Mouse (Mus musculus): Measurements from ENCODE around the gene Dnm3.

Gene Dnm3

DNA sequence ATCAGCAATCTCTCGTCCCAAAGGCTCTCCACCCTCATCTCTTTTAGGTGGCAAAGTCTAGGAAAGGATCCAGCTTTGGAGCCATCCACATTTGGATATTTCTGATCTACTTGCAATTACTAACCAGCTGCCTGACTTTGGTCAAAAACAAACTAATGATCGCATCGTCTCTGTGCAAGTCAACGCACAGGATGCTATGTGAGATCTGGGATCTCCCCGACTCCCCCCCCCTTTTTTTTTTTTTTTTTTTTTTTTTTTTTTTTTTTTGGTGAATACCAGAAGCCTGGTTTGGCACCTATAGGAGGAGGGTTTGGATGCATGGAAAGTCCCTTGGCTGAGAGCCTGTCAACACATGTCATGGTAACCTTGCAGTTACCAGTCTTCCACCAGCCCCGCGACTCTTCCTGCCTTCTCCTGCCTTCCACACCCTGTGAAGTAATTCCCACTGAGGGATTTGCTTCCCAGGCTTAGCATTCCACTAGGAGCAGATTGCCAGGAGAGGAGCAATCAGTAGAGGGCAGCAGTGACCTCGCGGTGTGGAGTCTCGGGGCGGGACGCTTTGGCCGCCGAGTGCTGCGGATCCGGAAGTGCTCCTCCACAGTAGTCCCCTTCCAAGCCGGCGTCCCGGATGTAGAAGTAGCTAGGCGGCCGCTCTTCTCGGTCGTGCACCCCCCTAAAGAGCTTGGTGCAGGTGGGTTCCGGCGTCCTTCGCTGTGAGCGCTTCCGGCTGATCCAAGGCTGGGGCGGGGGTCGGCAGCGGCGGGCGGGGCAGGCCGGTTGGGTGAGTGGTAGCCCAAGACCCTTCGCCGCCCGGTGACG lies 509.0 kb downstream of the Dnm3 start, which contains the start of gene Pigc:
Pigc (plus strand) TSS at position 598 of the 819 bp plus-strand sequence.
- intact Hi-C loops (cut with DNase I), result loop anchor here (5.0 kb wide), 1 partner anchor 91 kb away; the partner anchor contains the start of gene Suco

DNA sequence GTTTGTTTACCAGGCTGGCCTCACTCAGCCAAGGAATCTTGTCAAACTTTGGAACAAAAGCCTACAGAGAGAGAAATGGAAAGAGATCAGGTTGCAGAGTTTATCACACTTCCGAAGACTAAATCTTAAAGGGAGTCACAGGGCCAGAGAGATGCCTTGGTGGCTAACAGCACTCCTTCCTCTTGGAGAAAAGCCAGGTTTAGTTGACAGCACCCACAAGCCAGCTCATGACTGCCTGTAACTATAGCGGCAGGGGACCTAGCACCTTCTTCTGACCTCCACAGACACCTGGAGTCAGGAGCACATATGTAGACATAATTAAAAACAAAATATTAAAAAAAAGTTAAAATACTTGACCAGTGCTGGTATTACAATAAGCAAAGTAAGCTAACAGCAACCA lies 509.9 kb downstream of the Dnm3 start:
- intact Hi-C loops (cut with DNase I), result loop anchor here (5.0 kb wide), 1 partner anchor 91 kb away; the partner anchor contains the start of gene Suco

DNA sequence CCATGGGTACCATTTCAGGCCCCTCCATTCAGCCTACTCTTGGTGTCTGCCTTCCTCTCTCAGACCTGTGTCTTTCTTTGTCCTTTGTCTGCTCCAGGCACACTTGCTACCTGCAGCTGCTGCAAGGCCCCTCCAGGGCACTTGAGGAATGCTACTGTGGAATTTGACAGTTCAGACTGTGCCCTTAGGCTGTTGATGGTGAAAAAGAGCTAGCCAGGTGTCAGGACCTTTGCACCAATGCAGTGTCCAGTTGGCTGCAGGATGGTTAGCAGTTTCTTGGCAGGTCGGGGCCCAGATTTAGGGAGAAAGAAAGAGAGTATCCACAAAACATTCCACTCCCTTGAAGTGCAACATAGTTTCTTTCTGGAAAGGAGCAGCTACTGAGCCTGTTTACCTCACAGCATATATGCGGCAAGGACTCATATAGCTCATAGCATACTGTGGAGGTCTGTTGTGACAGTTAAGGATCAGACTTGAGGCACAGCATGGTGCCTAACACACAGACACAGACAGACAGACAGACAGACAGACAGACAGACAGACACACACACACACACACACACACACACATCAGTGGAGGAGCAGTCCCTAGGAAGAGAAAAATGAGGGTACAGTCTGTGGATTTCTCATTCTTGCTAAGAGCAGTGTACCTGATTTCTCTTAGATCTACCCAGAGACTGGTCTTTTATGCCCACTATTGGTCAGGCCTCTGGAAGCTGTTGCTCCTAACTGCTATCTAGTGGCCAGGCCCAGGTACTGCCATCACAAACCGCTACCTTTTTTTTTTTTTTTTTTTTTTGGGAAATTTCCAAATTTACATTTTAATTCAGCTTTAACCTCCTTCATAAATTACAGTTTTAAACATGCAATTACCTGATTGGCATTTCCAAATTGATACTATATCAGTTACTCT lies 515.1 kb downstream of the Dnm3 start:
- intact Hi-C loops (cut with DNase I), result loop anchor here (5.0 kb wide), 1 partner anchor 215 kb away; no protein-coding TSS in a partner anchor

DNA sequence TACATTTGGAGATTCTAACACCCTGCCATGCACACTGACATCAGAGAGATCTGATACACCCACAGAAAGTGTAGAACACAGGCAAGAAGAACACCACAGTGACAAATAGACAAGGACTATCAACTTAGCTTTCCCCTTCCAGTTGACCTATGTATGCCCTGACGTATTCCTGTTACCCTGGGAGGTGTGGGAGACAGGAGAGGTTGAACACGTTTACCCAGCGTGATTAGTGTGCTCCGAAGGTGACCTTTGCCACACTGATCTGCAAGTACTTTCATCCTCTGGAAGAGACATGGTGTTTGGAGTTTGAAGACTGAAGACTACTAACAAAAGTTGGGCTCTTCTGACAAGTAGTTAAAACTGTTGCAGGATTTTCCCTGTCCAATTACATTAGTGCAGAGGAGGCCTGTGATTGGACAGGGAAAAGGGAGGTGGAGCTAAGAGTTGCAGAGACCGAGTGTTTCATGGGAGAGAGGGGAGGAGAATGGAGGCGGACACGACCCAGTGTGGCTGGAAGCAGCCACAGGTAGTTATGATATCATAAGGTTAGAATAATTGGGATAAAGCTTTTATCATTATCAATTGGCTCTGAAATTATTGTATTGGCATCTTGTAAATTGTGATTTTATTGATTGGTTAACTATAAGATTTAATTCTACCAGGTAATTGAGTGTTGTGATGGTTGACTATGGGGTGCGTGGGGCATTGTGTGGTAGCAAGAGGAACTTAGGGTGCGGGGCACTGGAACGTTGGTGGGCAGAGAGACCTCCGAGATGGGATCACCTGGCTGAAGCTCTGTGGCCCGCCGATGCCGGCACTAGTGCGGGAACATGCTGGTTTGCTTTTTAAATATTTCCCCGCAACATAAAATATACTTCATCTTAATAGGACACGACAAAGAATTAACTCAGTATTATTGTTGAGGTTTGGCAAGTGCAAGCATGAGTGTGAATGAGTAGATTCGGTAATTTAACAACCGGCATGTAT lies 519.6 kb downstream of the Dnm3 start:
- intact Hi-C loops (cut with DNase I), result no loop called here

DNA sequence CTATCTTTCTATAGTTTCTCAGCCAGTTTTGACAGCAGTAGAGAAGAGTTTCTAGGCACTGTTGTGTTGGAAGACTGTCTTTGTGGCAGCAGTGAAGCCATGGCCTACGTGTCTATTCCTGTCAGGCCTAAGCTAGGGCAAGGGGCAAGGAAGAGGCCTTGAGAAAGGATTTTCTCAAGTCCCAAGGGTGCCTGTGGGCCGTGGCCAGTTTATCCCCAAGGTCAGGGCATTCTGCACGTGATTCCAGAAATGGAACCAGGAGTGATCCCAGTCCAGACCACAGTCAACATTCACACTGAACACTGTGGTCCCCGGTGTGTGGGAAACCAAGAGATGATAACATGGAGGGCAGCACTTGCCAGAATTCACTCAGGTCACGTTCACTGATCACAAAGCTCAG lies 522.0 kb downstream of the Dnm3 start:
- intact Hi-C loops (cut with DNase I), result no loop called here

DNA sequence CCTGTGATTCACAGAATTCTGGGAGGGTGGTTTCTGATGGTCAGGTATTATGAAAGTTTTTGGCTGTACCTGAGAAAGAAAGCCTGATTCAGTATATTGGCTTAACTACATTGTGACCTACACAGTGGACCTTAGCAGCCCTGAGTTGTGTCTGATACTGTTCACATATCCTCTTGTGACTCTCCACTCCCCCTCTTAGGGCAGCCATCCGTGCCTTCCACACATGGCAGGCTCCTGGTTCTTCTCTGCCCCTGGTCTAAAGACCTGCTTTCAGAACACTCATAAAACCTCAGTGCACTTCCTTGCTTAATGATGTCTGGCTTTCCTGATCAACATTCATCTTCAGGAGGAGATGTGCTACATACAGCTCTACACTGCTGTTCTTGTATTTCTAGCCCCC lies 525.2 kb downstream of the Dnm3 start:
- intact Hi-C loops (cut with DNase I), result no loop called here

DNA sequence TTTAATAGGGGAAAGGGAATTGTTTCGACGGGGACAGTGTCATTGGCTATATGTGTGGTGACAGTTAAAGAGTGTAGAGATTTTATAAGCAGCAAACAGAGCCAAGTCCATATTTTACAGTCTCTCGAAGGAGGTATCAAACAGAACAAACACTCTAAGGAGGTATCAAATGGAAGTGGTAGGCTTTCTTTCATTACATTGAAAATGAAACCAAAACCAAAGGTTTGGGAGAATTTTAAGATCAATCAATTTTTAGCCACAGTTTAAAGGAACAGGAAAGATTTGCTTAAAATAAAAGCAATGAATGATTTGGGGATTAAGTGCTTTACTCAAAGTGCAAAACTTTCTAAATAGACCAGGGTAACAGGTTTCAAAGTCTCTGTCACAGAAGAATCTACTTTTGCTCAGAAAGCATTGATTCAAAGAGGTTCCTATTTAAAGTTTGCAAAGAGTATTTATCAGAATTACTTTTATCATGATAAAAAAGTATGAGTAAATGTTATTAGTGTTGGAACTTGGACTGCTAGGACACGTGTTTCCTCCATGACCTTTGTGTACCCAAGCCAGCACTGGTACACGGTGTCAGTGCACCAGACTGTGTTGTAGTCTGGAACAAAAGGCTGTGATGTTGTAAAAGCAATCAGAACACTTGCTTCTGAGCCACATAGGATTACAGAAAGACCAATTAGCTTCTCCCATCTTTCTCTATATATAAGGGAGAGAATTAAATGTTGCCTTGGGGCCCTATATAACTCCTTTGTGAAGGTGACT lies 526.6 kb downstream of the Dnm3 start:
- intact Hi-C loops (cut with DNase I), result no loop called here

DNA sequence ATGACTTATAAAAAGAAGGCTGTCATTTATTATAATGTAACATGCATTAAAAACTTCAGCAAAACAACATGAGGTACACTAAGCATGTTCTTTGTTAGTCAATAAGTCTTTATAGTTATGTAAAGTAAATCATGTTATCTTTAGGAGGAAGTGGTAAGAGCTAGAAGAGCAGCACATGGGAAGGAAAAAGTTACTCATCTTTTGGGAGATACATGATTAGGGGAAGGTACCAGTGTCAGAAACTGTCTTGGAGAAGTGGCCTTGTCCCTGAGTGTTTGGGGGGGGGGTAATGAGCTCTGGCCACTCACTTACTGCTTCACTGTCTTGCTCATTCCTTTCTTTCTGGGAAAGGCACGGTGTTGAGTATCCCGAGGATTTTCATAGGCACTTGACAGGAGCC lies 535.8 kb downstream of the Dnm3 start:
- intact Hi-C loops (cut with DNase I), result no loop called here

Small RNA genes within 50 kb of the gene (microRNA-seq; reads per million reads assigned to microRNA genes)
- gene Mir199a-2 (9.1 to 16.7 reads per million in 2 experiments), gene Mir214 (700 to 2,439 reads per million in 2 experiments)
